Mouse (Mus musculus) lung, postnatal 0 days (tissue): ENCODE data around the gene Sh3gl2. TPM values are rescaled to one million over a fixed set of nuclear protein-coding genes. Genes with fewer than 3 reads are reported as not detected.

Experiments
- ATAC-seq: fragments of 200-750 bp; cut with Nextera tagmentation; 2 replicates; pipeline ENCODE4 v1.8.0; 2017; ENCODE audit warnings: moderate library complexity
- DNase-seq: peaks from one replicate; pipeline ENCODE4 v3.0.0-alpha.2; 2016; ENCODE audit warnings: low spot score
- H3K27ac ChIP-seq: fragments of 300-500 bp; sonication (generic); 2 replicates; pipeline ENCODE4 v1.5.1; 2014; ENCODE audit warnings: antibody characterized with exemption, mild to moderate bottlenecking, low read length, mixed read lengths
- H3K27me3 ChIP-seq: fragments of 300-500 bp; sonication (generic); replicated peaks from 2 replicates; pipeline ENCODE4 v1.6.1; 2014; ENCODE audit warnings: low read length, mixed read lengths; ENCODE audit not compliant: insufficient read depth
- H3K36me3 ChIP-seq: fragments of 300-500 bp; sonication (generic); 2 replicates; pipeline ENCODE4 v1.6.1; 2014; ENCODE audit warnings: low read length, mixed read lengths; ENCODE audit not compliant: insufficient read depth
- H3K4me1 ChIP-seq: fragments of 300-500 bp; sonication (generic); 2 replicates; pipeline ENCODE4 v1.6.1; 2014; ENCODE audit warnings: antibody characterized with exemption, low read depth, low read length, mixed read lengths; ENCODE audit not compliant: insufficient read depth
- H3K4me2 ChIP-seq: fragments of 300-500 bp; sonication (generic); replicated peaks from 2 replicates; pipeline ENCODE4 v1.6.1; 2014; ENCODE audit warnings: low read depth, mild to moderate bottlenecking, low read length, moderate library complexity, mixed read lengths
- H3K4me3 ChIP-seq: fragments of 300-500 bp; sonication (generic); 2 replicates; pipeline ENCODE4 v1.5.1; 2014; ENCODE audit warnings: low read depth, low read length
- H3K9ac ChIP-seq: fragments of 300-500 bp; sonication (generic); replicated peaks from 2 replicates; pipeline ENCODE4 v1.6.1; 2014; ENCODE audit warnings: low read depth, mild to moderate bottlenecking
- H3K9me3 ChIP-seq: fragments of 300-500 bp; sonication (generic); 2 replicates; pipeline ENCODE4 v1.6.1; 2016; ENCODE audit warnings: low read length, mixed read lengths
- CTCF ChIP-seq: IDR thresholded peaks from 2 replicates; pipeline ENCODE4 v1.5.1; 2016; ENCODE audit warnings: antibody characterized with exemption, mild to moderate bottlenecking
- EP300 ChIP-seq: IDR thresholded peaks from 2 replicates; pipeline ENCODE4 v1.6.1; 2016; ENCODE audit warnings: antibody characterized with exemption, mild to moderate bottlenecking, control low read depth
- WGBS: fragments of 180-500 bp; shearing (Covaris S2); extraction: QIAGEN DNeasy Blood & Tissue Kit; methylation state at CpG from one replicate; pipeline ENCODE4 v1.1.7; 2014; 5-methylcytosine and 5-hydroxymethylcytosine counted together
- polyA plus RNA-seq: library from polyadenylated mRNA; unstranded; fragments of >200 nt; fragmentation: Nextera tagmentation; extraction: Ambion mirVana; gene quantifications from 2 replicates; pipeline ENCODE4 v1.2.1, GENCODE M21; 2015

Sh3gl2 gene
- polyA plus RNA-seq, 1 experiment from 2014 or later = 1.2 TPM

- no peak for TF ChIP-seq CTCF
- no peaks in the 10 kb centered on the region for H3K27me3 ChIP-seq
- no peak overlapping the region for H3K9ac ChIP-seq
- WGBS = 81% methylated on average over 6 of the region's 6 CpGs
- no peak overlapping the region for H3K27ac ChIP-seq
- no peak overlapping the region for H3K4me2 ChIP-seq
- ATAC-seq = no peak
- no peaks in the 10 kb centered on the region for H3K9me3 ChIP-seq
- H3K36me3 ChIP-seq = no peaks in the 10 kb centered on the region
- no peaks in the 10 kb centered on the region for H3K4me1 ChIP-seq
- H3K4me3 ChIP-seq = no peak overlapping the region
- DNase-seq = no peak
Observed at GRCm38 (mm10) chr4:85345911-85346310, 141.0 kb downstream of the Sh3gl2 start.

- no peaks in the 10 kb centered on the region for H3K36me3 ChIP-seq
- no peak overlapping the region for H3K4me2 ChIP-seq
- H3K27me3 ChIP-seq = no peaks in the 10 kb centered on the region
- no peak overlapping the region for H3K27ac ChIP-seq
- H3K9me3 ChIP-seq = no peaks in the 10 kb centered on the region
- no peak overlapping the region for H3K4me3 ChIP-seq
- no peak for ATAC-seq
- no peaks in the 10 kb centered on the region for H3K4me1 ChIP-seq
- TF ChIP-seq EP300 (no peak), CTCF (no peak)
- DNase-seq = no peak
- no peak overlapping the region for H3K9ac ChIP-seq
- WGBS = 68% methylated on average over 8 of the region's 8 CpGs
Observed at GRCm38 (mm10) chr4:85348079-85348643, 143.2 kb downstream of the Sh3gl2 start.

- DNase-seq (no peak), ATAC-seq (no peak)
- TF ChIP-seq EP300 = no peak
- Histone ChIP-seq H3K27me3 (no peaks in the 10 kb centered on the region), H3K9me3 (no peaks in the 10 kb centered on the region), H3K4me2 (no peak overlapping the region), H3K27ac (no peak overlapping the region), H3K4me3 (no peak overlapping the region), H3K4me1 (no peaks in the 10 kb centered on the region), H3K9ac (no peak overlapping the region), H3K36me3 (no peaks in the 10 kb centered on the region)
- 83% methylated on average over 3 of the region's 3 CpGs for WGBS
Observed at GRCm38 (mm10) chr4:85362661-85363060, 157.7 kb downstream of the Sh3gl2 start.

- Histone ChIP-seq H3K4me2 (no peak overlapping the region), H3K27me3 (no peaks in the 10 kb centered on the region), H3K9ac (no peak overlapping the region), H3K36me3 (no peaks in the 10 kb centered on the region), H3K4me3 (no peak overlapping the region), H3K4me1 (no peaks in the 10 kb centered on the region), H3K27ac (no peak overlapping the region), H3K9me3 (no peaks in the 10 kb centered on the region)
- DNase-seq (no peak), ATAC-seq (no peak)
- 83% methylated on average over 4 of the region's 4 CpGs for WGBS
- TF ChIP-seq CTCF = no peak
- TF ChIP-seq EP300 = no peak
Observed at GRCm38 (mm10) chr4:85363205-85363604, 158.3 kb downstream of the Sh3gl2 start.

- no peak overlapping the region for H3K4me2 ChIP-seq
- H3K4me1 ChIP-seq = no peaks in the 10 kb centered on the region
- H3K36me3 ChIP-seq = no peaks in the 10 kb centered on the region
- no peak for ATAC-seq
- H3K27ac ChIP-seq = no peak overlapping the region
- H3K4me3 ChIP-seq = no peak overlapping the region
- H3K9ac ChIP-seq = no peak overlapping the region
- no peaks in the 10 kb centered on the region for H3K27me3 ChIP-seq
- H3K9me3 ChIP-seq = no peaks in the 10 kb centered on the region
- no peak for DNase-seq
- TF ChIP-seq EP300 = no peak
- no peak for TF ChIP-seq CTCF
- 65% methylated on average over 6 of the region's 6 CpGs for WGBS
Observed at GRCm38 (mm10) chr4:85371036-85371435, 166.1 kb downstream of the Sh3gl2 start.

GRCm38 (mm10) chr4:85374801-85375200 is 169.9 kb downstream of the Sh3gl2 start:
- H3K27ac ChIP-seq = no peak overlapping the region
- WGBS = 84% methylated on average over 4 of the region's 4 CpGs
- no peaks in the 10 kb centered on the region for H3K9me3 ChIP-seq
- no peak overlapping the region for H3K4me3 ChIP-seq
- no peaks in the 10 kb centered on the region for H3K36me3 ChIP-seq
- H3K4me1 ChIP-seq = no peaks in the 10 kb centered on the region
- ATAC-seq (no peak), DNase-seq (no peak)
- TF ChIP-seq EP300 (no peak), CTCF (no peak)
- H3K9ac ChIP-seq = no peak overlapping the region
- H3K4me2 ChIP-seq = no peak overlapping the region
- H3K27me3 ChIP-seq = no peaks in the 10 kb centered on the region

- no peaks in the 10 kb centered on the region for H3K36me3 ChIP-seq
- no peak for ATAC-seq
- WGBS = 92% methylated on average over 6 of the region's 6 CpGs
- H3K9me3 ChIP-seq = no peaks in the 10 kb centered on the region
- no peak for DNase-seq
- H3K4me1 ChIP-seq = no peaks in the 10 kb centered on the region
- no peak overlapping the region for H3K9ac ChIP-seq
- TF ChIP-seq CTCF = no peak
- TF ChIP-seq EP300 = no peak
- H3K27ac ChIP-seq = no peak overlapping the region
- no peak overlapping the region for H3K4me3 ChIP-seq
- H3K4me2 ChIP-seq = no peak overlapping the region
- no peaks in the 10 kb centered on the region for H3K27me3 ChIP-seq
Observed at GRCm38 (mm10) chr4:85376187-85376586, 171.3 kb downstream of the Sh3gl2 start.
